Mouse (Mus musculus): ENCODE measurements around the gene Gm2a. TPM values are rescaled to one million over a fixed set of nuclear protein-coding genes. Genes with fewer than 3 reads are reported as not detected.
A peak's percentile ranks its signal among the peaks of the same experiment; 100 is the strongest.

Gm2a gene
- polyA plus RNA-seq, 2 experiments = 5.5 to 14.9 TPM

GRCm38 (mm10) chr11:55075602-55076001 is 22.3 kb upstream of the Gm2a start:
- Histone ChIP-seq H3K4me1 (replicated peaks; ENCODE audit: control insufficient read depth in 2 of 2, insufficient read depth in 2 of 2, low read length in 1 of 2) (peaks cover 0 to 12% of the 10 kb centered on the region in 2 experiments; a peak in 2 of 4 replicates), H3K4me3 (ENCODE audit: insufficient read depth in 1 of 2, low read depth in 2 of 2, low read length in 2 of 2) (no peak overlapping the region), H3K36me3 (replicated peaks; ENCODE audit: control insufficient read depth, insufficient read depth, low read depth) (no peaks in the 10 kb centered on the region), H3K9ac (replicated peaks) (no peak overlapping the region), H3K27ac (no peak overlapping the region), H3K4me2 (ENCODE audit: low read depth) (no peak overlapping the region), H3K27me3 (ENCODE audit: control insufficient read depth, insufficient read depth, low read length) (no peaks in the 10 kb centered on the region), H3K9me3 (ENCODE audit: control insufficient read depth, low read length) (no peaks in the 10 kb centered on the region)
- DNase-seq (ENCODE audit: low read depth in 3 of 3, low spot score in 3 of 3) (no peak), ATAC-seq (ENCODE audit: insufficient read depth) (no peak)
- TF ChIP-seq EP300 (IDR thresholded peaks at IDR 0.05; ENCODE audit: low read depth) (no peak), CTCF (IDR thresholded peaks at IDR 0.05; ENCODE audit: low read depth) (no peak)
- 52% methylated on average over 2 of the region's 2 CpGs for WGBS (ENCODE audit: insufficient replicate concordance)

GRCm38 (mm10) chr11:55076234-55076633 is 21.7 kb upstream of the Gm2a start:
- no peak overlapping the region for H3K4me2 ChIP-seq (ENCODE audit: low read depth)
- H3K27me3 ChIP-seq (ENCODE audit: control insufficient read depth, insufficient read depth, low read length) = no peaks in the 10 kb centered on the region
- no peak overlapping the region for H3K9ac ChIP-seq (replicated peaks)
- DNase-seq (ENCODE audit: low read depth in 3 of 3, low spot score in 3 of 3) (no peak), ATAC-seq (ENCODE audit: insufficient read depth) (no peak)
- no peaks in the 10 kb centered on the region for H3K9me3 ChIP-seq (ENCODE audit: control insufficient read depth, low read length)
- H3K4me3 ChIP-seq (ENCODE audit: insufficient read depth in 1 of 2, low read depth in 2 of 2, low read length in 2 of 2) = no peak overlapping the region
- no peaks in the 10 kb centered on the region for H3K36me3 ChIP-seq (replicated peaks; ENCODE audit: control insufficient read depth, insufficient read depth, low read depth)
- WGBS (ENCODE audit: insufficient replicate concordance) = 73% methylated on average over 5 of the region's 5 CpGs
- H3K27ac ChIP-seq = no peak overlapping the region
- TF ChIP-seq EP300 (IDR thresholded peaks at IDR 0.05; ENCODE audit: low read depth) (no peak), CTCF (IDR thresholded peaks at IDR 0.05; ENCODE audit: low read depth) (no peak)
- H3K4me1 ChIP-seq (replicated peaks; ENCODE audit: control insufficient read depth in 2 of 2, insufficient read depth in 2 of 2, low read length in 1 of 2) = peaks cover 0 to 12% of the 10 kb centered on the region in 2 experiments; a peak in 2 of 4 replicates

GRCm38 (mm10) chr11:55077331-55078231 is 20.3 kb upstream of the Gm2a start, which contains the start of gene Ccdc69:
TSS of gene Ccdc69 (minus strand) at chr11:55078131.
- no peak within 1 kb of the TSS for H3K27ac ChIP-seq
- peak within 1 kb of the TSS; percentile 52 to 71 for H3K4me3 ChIP-seq (ENCODE audit: insufficient read depth in 1 of 2, low read depth in 2 of 2, low read length in 2 of 2)
- peak within 1 kb of the TSS; percentile 75 for H3K4me2 ChIP-seq (ENCODE audit: low read depth)
- H3K36me3 ChIP-seq (replicated peaks; ENCODE audit: control insufficient read depth, insufficient read depth, low read depth) = no peaks in the 10 kb centered on the region
- WGBS (ENCODE audit: insufficient replicate concordance) = under 1% methylated on average over 50 of the region's 50 CpGs
- TF ChIP-seq CTCF (IDR thresholded peaks at IDR 0.05; ENCODE audit: low read depth) (no peak), EP300 (IDR thresholded peaks at IDR 0.05; ENCODE audit: low read depth) (no peak)
- peak in 2 of 3 experiments; percentile 17 to 28 for DNase-seq (ENCODE audit: low read depth in 3 of 3, low spot score in 3 of 3)
- no peaks in the 10 kb centered on the region for H3K27me3 ChIP-seq (ENCODE audit: control insufficient read depth, insufficient read depth, low read length)
- peaks cover 0 to 12% of the 10 kb centered on the region in 2 experiments; a peak in 2 of 4 replicates for H3K4me1 ChIP-seq (replicated peaks; ENCODE audit: control insufficient read depth in 2 of 2, insufficient read depth in 2 of 2, low read length in 1 of 2)
- peak; percentile 64 for ATAC-seq (ENCODE audit: insufficient read depth)
- peak within 1 kb of the TSS; percentile 32; the same call in 1 of the 2 replicates for H3K9ac ChIP-seq (replicated peaks)
- H3K9me3 ChIP-seq (ENCODE audit: control insufficient read depth, low read length) = no peaks in the 10 kb centered on the region

- ATAC-seq (ENCODE audit: insufficient read depth) (no peak), DNase-seq (ENCODE audit: low read depth in 3 of 3, low spot score in 3 of 3) (no peak)
- no peaks in the 10 kb centered on the region for H3K36me3 ChIP-seq (replicated peaks; ENCODE audit: control insufficient read depth, insufficient read depth, low read depth)
- H3K9ac ChIP-seq (replicated peaks) = no peak overlapping the region
- peaks cover 0 to 12% of the 10 kb centered on the region in 2 experiments; a peak in 2 of 4 replicates for H3K4me1 ChIP-seq (replicated peaks; ENCODE audit: control insufficient read depth in 2 of 2, insufficient read depth in 2 of 2, low read length in 1 of 2)
- no peak overlapping the region for H3K4me3 ChIP-seq (ENCODE audit: insufficient read depth in 1 of 2, low read depth in 2 of 2, low read length in 2 of 2)
- 26% methylated on average over 3 of the region's 3 CpGs for WGBS (ENCODE audit: insufficient replicate concordance)
- H3K27me3 ChIP-seq (ENCODE audit: control insufficient read depth, insufficient read depth, low read length) = no peaks in the 10 kb centered on the region
- no peak overlapping the region for H3K27ac ChIP-seq
- peak overlapping the region; percentile 75 for H3K4me2 ChIP-seq (ENCODE audit: low read depth)
- H3K9me3 ChIP-seq (ENCODE audit: control insufficient read depth, low read length) = no peaks in the 10 kb centered on the region
- TF ChIP-seq CTCF (IDR thresholded peaks at IDR 0.05; ENCODE audit: low read depth) (no peak), EP300 (IDR thresholded peaks at IDR 0.05; ENCODE audit: low read depth) (no peak)
These were observed 19.4 kb upstream of the Gm2a start for GRCm38 (mm10) chr11:55078502-55078901.

- WGBS (ENCODE audit: insufficient replicate concordance) = 77% methylated on average over 4 of the region's 4 CpGs
These were observed 18.7 kb upstream of the Gm2a start for GRCm38 (mm10) chr11:55079180-55079579.

More at GRCm38 (mm10) chr11:55079180-55079579, 18.7 kb upstream of the Gm2a start:
- DNase-seq (ENCODE audit: low read depth in 3 of 3, low spot score in 3 of 3) (no peak), ATAC-seq (ENCODE audit: insufficient read depth) (no peak)
- Histone ChIP-seq H3K27me3 (ENCODE audit: control insufficient read depth, insufficient read depth, low read length) (no peaks in the 10 kb centered on the region), H3K36me3 (replicated peaks; ENCODE audit: control insufficient read depth, insufficient read depth, low read depth) (no peaks in the 10 kb centered on the region), H3K4me2 (ENCODE audit: low read depth) (no peak overlapping the region), H3K9ac (replicated peaks) (no peak overlapping the region), H3K4me1 (replicated peaks; ENCODE audit: control insufficient read depth in 2 of 2, insufficient read depth in 2 of 2, low read length in 1 of 2) (peaks cover 0 to 12% of the 10 kb centered on the region in 2 experiments; a peak in 2 of 4 replicates), H3K9me3 (ENCODE audit: control insufficient read depth, low read length) (no peaks in the 10 kb centered on the region), H3K4me3 (ENCODE audit: insufficient read depth in 1 of 2, low read depth in 2 of 2, low read length in 2 of 2) (no peak overlapping the region), H3K27ac (no peak overlapping the region)
- no peak for TF ChIP-seq EP300 (IDR thresholded peaks at IDR 0.05; ENCODE audit: low read depth)
- no peak for TF ChIP-seq CTCF (IDR thresholded peaks at IDR 0.05; ENCODE audit: low read depth)
